In the genomic region with DNA sequence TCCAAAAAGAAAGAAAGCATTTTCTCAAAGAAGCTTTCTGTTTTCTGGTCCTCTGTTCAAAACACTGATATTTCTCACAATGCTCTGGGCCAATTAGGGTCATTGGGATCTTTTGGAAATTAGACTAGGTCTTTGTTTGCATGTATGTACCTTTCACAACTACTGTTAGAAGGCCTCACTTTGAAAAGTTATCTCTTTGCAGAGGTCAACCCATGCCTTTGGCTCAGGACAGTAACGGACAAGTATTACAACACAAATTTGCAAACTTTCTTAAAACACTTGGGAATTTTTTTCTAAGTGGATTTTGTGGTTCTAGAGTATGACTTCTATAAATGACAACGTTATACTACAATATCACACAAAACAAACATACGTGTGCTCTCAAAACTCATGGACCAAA, we compare ENCODE assay signal across 15 mouse cellular contexts.
"Had no signal": no experiment of that assay in that cellular context is flagged by ENCODE, and none has a peak within 500 bp of the region (broad histone marks: within the 10 kb centered on the region; RNA-seq: fewer than 3 reads in every experiment).

No protein-coding gene starts in this region.

- H3K9me3 ChIP-seq: neural tube, embryonic 13.5 days; neural tube, embryonic 15.5 days; stomach, embryonic 15.5 days had no signal

- H3K27me3 ChIP-seq: neural tube, embryonic 13.5 days; neural tube, embryonic 15.5 days; stomach, embryonic 15.5 days had no signal

- H3K27ac ChIP-seq: neural tube, embryonic 13.5 days; neural tube, embryonic 15.5 days; stomach, embryonic 15.5 days had no signal

- H3K4me2 ChIP-seq: neural tube, embryonic 13.5 days; neural tube, embryonic 15.5 days; stomach, embryonic 15.5 days had no signal

- H3K36me3 ChIP-seq: neural tube, embryonic 13.5 days; neural tube, embryonic 15.5 days; stomach, embryonic 15.5 days had no signal

- H3K4me3 ChIP-seq: neural tube, embryonic 13.5 days; neural tube, embryonic 15.5 days; stomach, embryonic 15.5 days had no signal

- H3K9ac ChIP-seq: neural tube, embryonic 13.5 days; neural tube, embryonic 15.5 days; stomach, embryonic 15.5 days had no signal

- DNase-seq: retina, postnatal 1 day; right cerebral cortex, adult 18-20 months; right cerebral cortex, postnatal 14 days; right cerebral cortex, postnatal 25 days; right cerebral cortex, postnatal 4 days; spleen, adult 18-20 months; thymus, adult 18-20 months; thymus, adult 2 months; thymus, postnatal 14 days; thymus, postnatal 25 days; thymus, postnatal 36 days; thymus, postnatal 4 days had no signal
